Comparison of ENCODE assay signal across 9 mouse cellular contexts in genomic region chr8:123101244-123101643, GRCm38 (mm10). TPM values are rescaled to one million over a fixed set of nuclear protein-coding genes. Genes with fewer than 3 reads are reported as not detected.
DNase-seq lines count a peak whose midpoint lies in the region; ATAC-seq and TF ChIP-seq lines count a peak whose summit lies in the region.
"Had no signal": no experiment of that assay in that cellular context is flagged by ENCODE, and none has a peak within 500 bp of the region (broad histone marks: within the 10 kb centered on the region; RNA-seq: fewer than 3 reads in every experiment).

No protein-coding gene starts in this region.

- no peak for TF ChIP-seq EP300 in stomach, postnatal 0 days (optimal IDR thresholded peaks at IDR 0.05)

- no peaks in the 10 kb centered on the region for H3K27me3 ChIP-seq in hindbrain, embryonic 13.5 days
- no peaks in the 10 kb centered on the region for H3K27me3 ChIP-seq in hindbrain, embryonic 16.5 days (replicated peaks; ENCODE audit: control insufficient read depth, insufficient read depth, low read length)
- no peaks in the 10 kb centered on the region for H3K27me3 ChIP-seq in neural tube, embryonic 12.5 days (replicated peaks)
- H3K27me3 ChIP-seq in limb, embryonic 12.5 days = no peaks in the 10 kb centered on the region
- H3K27me3 ChIP-seq in stomach, postnatal 0 days (ENCODE audit: control insufficient read depth, insufficient read depth, low read length) = no peaks in the 10 kb centered on the region
- H3K27me3 ChIP-seq in cerebellum, adult 2 months (ENCODE audit: control insufficient read depth, insufficient read depth, low read length) = no peaks in the 10 kb centered on the region

- no peak for DNase-seq in neural tube, embryonic 10.5 days (ENCODE audit: extremely low spot score, low spot score)
- no peak for DNase-seq in stomach, postnatal 0 days (ENCODE audit: low spot score)
- DNase-seq in cerebellum, adult 2 months = no peak
- DNase-seq in spleen, postnatal 4 days (ENCODE audit: low spot score in 2 of 2) = no peak
- DNase-seq: gastrocnemius, postnatal 10 days had no signal

- no peaks in the 10 kb centered on the region for H3K9me3 ChIP-seq in hindbrain, embryonic 13.5 days
- H3K9me3 ChIP-seq in hindbrain, embryonic 16.5 days (ENCODE audit: control insufficient read depth, low read length) = no peaks in the 10 kb centered on the region
- no peaks in the 10 kb centered on the region for H3K9me3 ChIP-seq in neural tube, embryonic 12.5 days
- no peaks in the 10 kb centered on the region for H3K9me3 ChIP-seq in limb, embryonic 12.5 days
- H3K9me3 ChIP-seq in stomach, postnatal 0 days (ENCODE audit: control insufficient read depth, low read length) = no peaks in the 10 kb centered on the region

- TF ChIP-seq POLR2A in cerebellum, adult 2 months (IDR thresholded peaks at IDR 0.05; ENCODE audit: borderline replicate concordance, insufficient read depth, low read length) = no peak

- peak; percentile 30; the same call in 1 of the 2 replicates for TF ChIP-seq CTCF in stomach, postnatal 0 days (IDR thresholded peaks at IDR 0.05; ENCODE audit: low read depth)
- no peak for TF ChIP-seq CTCF in cerebellum, adult 2 months (IDR thresholded peaks at IDR 0.05; ENCODE audit: borderline replicate concordance, insufficient read depth, low read depth, low read length)

- ATAC-seq in hindbrain, embryonic 13.5 days (ENCODE audit: low FRiP score) = no peak
- no peak for ATAC-seq in hindbrain, embryonic 16.5 days
- no peak for ATAC-seq in neural tube, embryonic 12.5 days (ENCODE audit: low FRiP score, low read depth)
- ATAC-seq in limb, embryonic 12.5 days (ENCODE audit: insufficient number of reproducible peaks, insufficient read depth, low FRiP score, low TSS enrichment, low read depth) = no peak
- ATAC-seq in stomach, postnatal 0 days (ENCODE audit: low FRiP score, low TSS enrichment) = no peak

- no peak overlapping the region for H3K4me3 ChIP-seq in hindbrain, embryonic 13.5 days
- no peak overlapping the region for H3K4me3 ChIP-seq in hindbrain, embryonic 16.5 days (ENCODE audit: low read length)
- no peak overlapping the region for H3K4me3 ChIP-seq in neural tube, embryonic 12.5 days
- H3K4me3 ChIP-seq in limb, embryonic 12.5 days (replicated peaks) = no peak overlapping the region
- H3K4me3 ChIP-seq in stomach, postnatal 0 days (ENCODE audit: low read depth, low read length) = no peak overlapping the region
- H3K4me3 ChIP-seq in cerebellum, adult 2 months (replicated peaks; ENCODE audit: insufficient read depth, low read depth, low read length) = no peak overlapping the region

- peaks cover 22% of the 10 kb centered on the region for H3K4me1 ChIP-seq in hindbrain, embryonic 13.5 days (replicated peaks)
- H3K4me1 ChIP-seq in hindbrain, embryonic 16.5 days (ENCODE audit: control insufficient read depth, insufficient read depth, low read depth, low read length) = peaks cover 17% of the 10 kb centered on the region
- peaks cover 11% of the 10 kb centered on the region for H3K4me1 ChIP-seq in neural tube, embryonic 12.5 days
- H3K4me1 ChIP-seq in limb, embryonic 12.5 days (replicated peaks) = peaks cover 12% of the 10 kb centered on the region
- H3K4me1 ChIP-seq in stomach, postnatal 0 days (replicated peaks; ENCODE audit: control insufficient read depth, insufficient read depth) = 0 out of 2 replicates have a peak, but pooled peaks cover 6% of the 10 kb centered on the region
- 0 out of 2 replicates have a peak, but pooled peaks cover 2% of the 10 kb centered on the region for H3K4me1 ChIP-seq in cerebellum, adult 2 months (ENCODE audit: control insufficient read depth, insufficient read depth, low read length)

- 82% methylated on average over 4 of the region's 4 CpGs for WGBS in hindbrain, embryonic 13.5 days
- WGBS in hindbrain, embryonic 16.5 days = 81% methylated on average over 4 of the region's 4 CpGs
- WGBS in neural tube, embryonic 12.5 days = 79% methylated on average over 4 of the region's 4 CpGs
- WGBS in limb, embryonic 12.5 days = 81% methylated on average over 4 of the region's 4 CpGs
- 70% methylated on average over 4 of the region's 4 CpGs for WGBS in stomach, postnatal 0 days
- 78% methylated on average over 4 of the region's 4 CpGs for WGBS in cerebellum, adult 2 months

- no peak overlapping the region for H3K4me2 ChIP-seq in hindbrain, embryonic 13.5 days
- H3K4me2 ChIP-seq in hindbrain, embryonic 16.5 days (ENCODE audit: low read length) = no peak overlapping the region
- peak overlapping the region; percentile 84; the same call in 1 of the 2 replicates for H3K4me2 ChIP-seq in neural tube, embryonic 12.5 days (replicated peaks)
- peak overlapping the region; percentile 92 for H3K4me2 ChIP-seq in limb, embryonic 12.5 days
- H3K4me2 ChIP-seq in stomach, postnatal 0 days (replicated peaks; ENCODE audit: low read depth) = no peak overlapping the region

- peaks cover 44% of the 10 kb centered on the region for H3K36me3 ChIP-seq in hindbrain, embryonic 13.5 days
- H3K36me3 ChIP-seq in hindbrain, embryonic 16.5 days (ENCODE audit: control insufficient read depth, insufficient read depth, low read length) = peaks cover 18% of the 10 kb centered on the region
- peaks cover 40% of the 10 kb centered on the region for H3K36me3 ChIP-seq in neural tube, embryonic 12.5 days
- H3K36me3 ChIP-seq in limb, embryonic 12.5 days = peaks cover 48% of the 10 kb centered on the region
- H3K36me3 ChIP-seq in stomach, postnatal 0 days (ENCODE audit: control insufficient read depth, insufficient read depth, low read length) = peaks cover 15% of the 10 kb centered on the region

- H3K9ac ChIP-seq in hindbrain, embryonic 13.5 days = 0 out of 2 replicates have a peak overlapping the region, but pooled peaks have one; percentile 24
- H3K9ac ChIP-seq in hindbrain, embryonic 16.5 days (ENCODE audit: low read depth, low read length) = no peak overlapping the region
- H3K9ac ChIP-seq in neural tube, embryonic 12.5 days = no peak overlapping the region
- no peak overlapping the region for H3K9ac ChIP-seq in limb, embryonic 12.5 days (replicated peaks)
- no peak overlapping the region; the same call in 1 of the 2 replicates for H3K9ac ChIP-seq in stomach, postnatal 0 days (ENCODE audit: low read length)

- H3K27ac ChIP-seq in hindbrain, embryonic 13.5 days = no peak overlapping the region
- no peak overlapping the region for H3K27ac ChIP-seq in hindbrain, embryonic 16.5 days (ENCODE audit: low read depth, low read length)
- no peak overlapping the region for H3K27ac ChIP-seq in neural tube, embryonic 12.5 days
- H3K27ac ChIP-seq in limb, embryonic 12.5 days = no peak overlapping the region
- peak overlapping the region; percentile 63; the same call in 1 of the 2 replicates for H3K27ac ChIP-seq in stomach, postnatal 0 days (replicated peaks)
- no peak overlapping the region for H3K27ac ChIP-seq in cerebellum, adult 2 months (ENCODE audit: insufficient read depth, low read length)

RNA-seq across cellular contexts. Expression of gene Rpl13, which starts 0.9 kb away (rescaled TPM):
- polyA plus RNA-seq in hindbrain, embryonic 13.5 days (2015; fragmentation: Nextera tagmentation; extraction: Ambion mirVana) = 766 and 789 TPM in 2 replicates
- 588 and 678 TPM in 2 replicates for polyA plus RNA-seq in hindbrain, embryonic 16.5 days (2015; fragmentation: Nextera tagmentation; extraction: Ambion mirVana)
- polyA plus RNA-seq in neural tube, embryonic 12.5 days (2016; fragmentation: Nextera tagmentation; extraction: Ambion mirVana) = 922 and 973 TPM in 2 replicates
- polyA plus RNA-seq in limb, embryonic 12.5 days (2016; fragmentation: Nextera tagmentation; extraction: Ambion mirVana) = 1,503 and 1,509 TPM in 2 replicates
- 1,460 and 1,506 TPM in 2 replicates for polyA plus RNA-seq in stomach, postnatal 0 days (2015; fragmentation: Nextera tagmentation; extraction: Ambion mirVana)
- 829 and 864 TPM in 2 replicates for polyA plus RNA-seq in cerebellum, adult 2 months (2012; rRNA removed)

RNA-seq across cellular contexts. Expression of gene Cpne7, which starts 15.9 kb away (rescaled TPM):
- 0.53 and 0.87 TPM in 2 replicates for polyA plus RNA-seq in hindbrain, embryonic 13.5 days (2015; fragmentation: Nextera tagmentation; extraction: Ambion mirVana)
- 5.9 and 8.6 TPM in 2 replicates for polyA plus RNA-seq in hindbrain, embryonic 16.5 days (2015; fragmentation: Nextera tagmentation; extraction: Ambion mirVana)
- 0.17 and 0.18 TPM in 2 replicates for polyA plus RNA-seq in neural tube, embryonic 12.5 days (2016; fragmentation: Nextera tagmentation; extraction: Ambion mirVana)
- 0.40 and 0.53 TPM in 2 replicates for polyA plus RNA-seq in limb, embryonic 12.5 days (2016; fragmentation: Nextera tagmentation; extraction: Ambion mirVana)
- polyA plus RNA-seq in stomach, postnatal 0 days (2015; fragmentation: Nextera tagmentation; extraction: Ambion mirVana) = 1.4 TPM in 2 replicates
- 6.2 and 7.1 TPM in 2 replicates for polyA plus RNA-seq in cerebellum, adult 2 months (2012; rRNA removed)

RNA-seq across cellular contexts. Expression of gene Spg7, which starts 38.5 kb away (rescaled TPM):
- 45.9 and 48.7 TPM in 2 replicates for polyA plus RNA-seq in hindbrain, embryonic 13.5 days (2015; fragmentation: Nextera tagmentation; extraction: Ambion mirVana)
- polyA plus RNA-seq in hindbrain, embryonic 16.5 days (2015; fragmentation: Nextera tagmentation; extraction: Ambion mirVana) = 44.6 and 46.5 TPM in 2 replicates
- polyA plus RNA-seq in neural tube, embryonic 12.5 days (2016; fragmentation: Nextera tagmentation; extraction: Ambion mirVana) = 60.0 and 61.0 TPM in 2 replicates
- 63.2 and 63.7 TPM in 2 replicates for polyA plus RNA-seq in limb, embryonic 12.5 days (2016; fragmentation: Nextera tagmentation; extraction: Ambion mirVana)
- polyA plus RNA-seq in stomach, postnatal 0 days (2015; fragmentation: Nextera tagmentation; extraction: Ambion mirVana) = 29.6 and 32.0 TPM in 2 replicates
- 103 and 104 TPM in 2 replicates for polyA plus RNA-seq in cerebellum, adult 2 months (2012; rRNA removed)

RNA-seq across cellular contexts. Expression of gene Sult5a1, which starts 56.9 kb away (rescaled TPM):
- 1.5 and 2.2 TPM in 2 replicates for polyA plus RNA-seq in hindbrain, embryonic 13.5 days (2015; fragmentation: Nextera tagmentation; extraction: Ambion mirVana)
- polyA plus RNA-seq in hindbrain, embryonic 16.5 days (2015; fragmentation: Nextera tagmentation; extraction: Ambion mirVana) = 1.8 and 2.5 TPM in 2 replicates
- 3.5 and 4.0 TPM in 2 replicates for polyA plus RNA-seq in neural tube, embryonic 12.5 days (2016; fragmentation: Nextera tagmentation; extraction: Ambion mirVana)
- 15.9 and 16.0 TPM in 2 replicates for polyA plus RNA-seq in limb, embryonic 12.5 days (2016; fragmentation: Nextera tagmentation; extraction: Ambion mirVana)
- 7.8 and 9.3 TPM in 2 replicates for polyA plus RNA-seq in stomach, postnatal 0 days (2015; fragmentation: Nextera tagmentation; extraction: Ambion mirVana)
- 0.39 and 0.60 TPM in 2 replicates for polyA plus RNA-seq in cerebellum, adult 2 months (2012; rRNA removed)

RNA-seq across cellular contexts. Expression of gene Ankrd11, which starts 59.2 kb away (rescaled TPM):
- 29.9 and 30.7 TPM in 2 replicates for polyA plus RNA-seq in hindbrain, embryonic 13.5 days (2015; fragmentation: Nextera tagmentation; extraction: Ambion mirVana)
- 22.9 and 23.5 TPM in 2 replicates for polyA plus RNA-seq in hindbrain, embryonic 16.5 days (2015; fragmentation: Nextera tagmentation; extraction: Ambion mirVana)
- 96.8 and 98.8 TPM in 2 replicates for polyA plus RNA-seq in neural tube, embryonic 12.5 days (2016; fragmentation: Nextera tagmentation; extraction: Ambion mirVana)
- 62.3 and 108 TPM in 2 replicates for polyA plus RNA-seq in limb, embryonic 12.5 days (2016; fragmentation: Nextera tagmentation; extraction: Ambion mirVana)
- 35.0 and 35.8 TPM in 2 replicates for polyA plus RNA-seq in stomach, postnatal 0 days (2015; fragmentation: Nextera tagmentation; extraction: Ambion mirVana)
- 104 and 105 TPM in 2 replicates for polyA plus RNA-seq in cerebellum, adult 2 months (2012; rRNA removed)

Comparison
In these comparisons a context has a peak if more than half of its experiments do, and no peak if none do; other contexts are left out.
1. H3K4me2 ChIP-seq: peak in neural tube, embryonic 12.5 days (single experiment) and limb, embryonic 12.5 days (single experiment); none in hindbrain, embryonic 13.5 days (single experiment), hindbrain, embryonic 16.5 days (single experiment) and stomach, postnatal 0 days (single experiment).